Mouse (Mus musculus): ENCODE results near the gene Slc41a3.
"Not testable (repeated sequence)": the region's sequence is repeated elsewhere in the genome, so short reads cannot be mapped to it uniquely, and the experiment has no call there.

Slc41a3 gene

DNA sequence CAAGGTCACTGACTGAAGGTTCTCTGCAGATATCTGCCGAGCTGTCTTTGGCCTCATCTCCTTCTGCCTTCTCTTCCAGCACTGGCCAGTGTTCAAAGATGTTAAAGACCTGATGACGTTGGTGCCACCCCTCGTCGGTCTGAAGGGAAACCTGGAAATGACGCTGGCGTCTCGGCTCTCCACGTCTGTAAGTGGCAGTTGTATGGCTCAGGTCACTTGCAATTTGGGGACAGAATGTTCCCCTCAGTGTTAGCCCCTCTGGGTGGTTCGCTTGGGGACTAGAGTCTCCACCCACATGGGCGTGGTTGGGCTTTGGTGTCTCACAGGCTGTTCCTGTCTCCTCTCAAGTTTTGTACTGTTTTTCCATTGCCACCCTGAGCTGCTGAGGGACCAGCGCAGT lies 20.2 kb downstream of the Slc41a3 start:
- DNase-seq (ENCODE audit: low spot score) = no peak

- DNase-seq (ENCODE audit: low spot score) = no peak
Observed at GRCm38 (mm10) chr6:90625207-90625994, 20.9 kb downstream of the Slc41a3 start.

- no peak for DNase-seq (ENCODE audit: low spot score)
Observed at GRCm38 (mm10) chr6:90627556-90627955, 23.0 kb downstream of the Slc41a3 start.

DNA sequence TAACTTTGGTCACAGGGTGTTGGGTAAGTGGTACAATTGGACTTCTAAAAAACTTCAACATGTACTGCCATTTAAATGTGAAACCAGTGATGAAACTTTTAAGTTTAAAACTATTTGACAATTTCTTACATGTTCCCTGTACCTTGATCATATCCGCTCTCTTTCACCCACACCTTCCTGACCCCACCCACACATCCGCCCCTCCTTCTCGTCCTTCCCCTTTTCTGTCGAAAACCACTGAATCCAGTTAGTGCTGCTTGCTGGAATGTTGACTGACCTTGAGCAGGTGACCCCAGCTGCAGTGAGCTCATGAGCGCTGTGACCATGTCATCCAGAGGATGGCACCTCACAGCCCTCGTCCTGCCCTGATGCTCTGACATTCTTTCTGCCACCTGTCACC lies 25.0 kb downstream of the Slc41a3 start:
- DNase-seq (ENCODE audit: low spot score) = no peak

GRCm38 (mm10) chr6:90630427-90630826 lies 25.9 kb downstream of the Slc41a3 start:
- no peak for DNase-seq (ENCODE audit: low spot score)

GRCm38 (mm10) chr6:90632526-90632925 lies 28.0 kb downstream of the Slc41a3 start:
- not testable (repeated sequence) for DNase-seq (ENCODE audit: low spot score)

DNA sequence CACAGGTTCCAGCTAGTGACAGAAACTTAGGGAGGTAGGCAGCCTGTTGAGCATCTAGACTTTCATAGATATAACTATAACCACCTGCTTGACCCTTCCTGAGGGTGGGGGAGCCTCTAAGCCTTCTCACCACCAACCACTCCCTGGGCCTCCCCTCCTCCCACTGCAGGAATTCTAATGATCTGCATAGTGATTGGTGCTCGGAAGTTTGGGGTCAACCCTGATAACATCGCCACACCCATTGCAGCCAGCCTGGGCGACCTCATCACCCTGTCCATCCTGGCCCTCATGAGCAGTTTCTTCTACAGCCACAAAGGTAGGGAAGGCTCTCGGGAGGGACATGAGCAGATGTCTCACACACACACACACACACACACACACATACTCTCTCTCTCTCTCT lies 30.6 kb downstream of the Slc41a3 start:
- no peak for DNase-seq (ENCODE audit: low spot score)

DNA sequence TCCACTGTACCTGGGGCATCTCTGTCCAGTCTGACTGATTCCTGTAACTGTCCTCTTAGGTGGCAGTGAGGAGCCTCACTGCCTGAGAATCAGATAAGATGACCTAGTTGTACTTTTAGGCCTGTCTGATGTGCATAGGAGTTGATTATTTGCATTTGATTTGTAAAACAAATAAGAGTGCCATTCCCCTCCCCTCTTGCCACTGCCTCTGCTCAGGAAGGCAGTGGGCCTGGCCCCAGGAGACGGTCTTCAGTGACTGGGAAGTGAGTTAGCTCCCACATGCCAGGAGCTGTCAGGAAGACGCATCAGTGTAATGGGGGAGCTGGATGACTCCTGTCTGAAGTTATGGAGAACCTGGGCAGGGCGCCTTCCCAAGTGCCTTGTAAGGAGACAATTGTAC lies 31.1 kb downstream of the Slc41a3 start:
- DNase-seq (ENCODE audit: low spot score) = no peak

- no peak for DNase-seq (ENCODE audit: low spot score)
Observed at GRCm38 (mm10) chr6:90643057-90643456, 38.5 kb downstream of the Slc41a3 start.

DNA sequence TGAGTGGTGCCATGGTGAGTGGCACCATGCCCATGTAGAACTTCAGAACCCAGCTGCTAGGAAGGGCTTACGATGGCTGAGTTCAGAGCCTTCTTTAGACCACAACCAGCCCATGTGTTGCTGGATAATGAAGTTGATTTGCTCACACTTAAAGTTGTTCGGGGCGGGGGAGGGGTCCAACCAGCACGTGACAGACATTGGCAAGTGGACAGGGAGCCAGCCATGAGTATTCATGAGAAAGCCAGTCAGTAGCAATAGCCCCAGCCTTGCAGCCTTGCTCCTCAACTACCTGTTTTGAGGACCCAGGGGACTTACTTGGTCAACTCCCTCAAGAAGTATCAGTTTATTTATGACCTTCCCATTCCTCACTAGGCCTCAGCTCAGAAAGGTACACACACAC lies 40.4 kb downstream of the Slc41a3 start:
- no peak for DNase-seq (ENCODE audit: low spot score)

GRCm38 (mm10) chr6:90648391-90648790 lies 43.9 kb downstream of the Slc41a3 start:
- DNase-seq (ENCODE audit: low spot score) = no peak

GRCm38 (mm10) chr6:90649279-90649678 lies 44.8 kb downstream of the Slc41a3 start:
- DNase-seq (ENCODE audit: low spot score) = no peak

GRCm38 (mm10) chr6:90650634-90651033 lies 46.1 kb downstream of the Slc41a3 start:
- DNase-seq (ENCODE audit: low spot score) = no peak

GRCm38 (mm10) chr6:90653736-90654135 lies 49.2 kb downstream of the Slc41a3 start:
- peak; percentile 35 for DNase-seq (ENCODE audit: low spot score)

GRCm38 (mm10) chr6:90656344-90656850 lies 51.9 kb downstream of the Slc41a3 start:
- DNase-seq (ENCODE audit: low spot score) = not testable (repeated sequence)

DNA sequence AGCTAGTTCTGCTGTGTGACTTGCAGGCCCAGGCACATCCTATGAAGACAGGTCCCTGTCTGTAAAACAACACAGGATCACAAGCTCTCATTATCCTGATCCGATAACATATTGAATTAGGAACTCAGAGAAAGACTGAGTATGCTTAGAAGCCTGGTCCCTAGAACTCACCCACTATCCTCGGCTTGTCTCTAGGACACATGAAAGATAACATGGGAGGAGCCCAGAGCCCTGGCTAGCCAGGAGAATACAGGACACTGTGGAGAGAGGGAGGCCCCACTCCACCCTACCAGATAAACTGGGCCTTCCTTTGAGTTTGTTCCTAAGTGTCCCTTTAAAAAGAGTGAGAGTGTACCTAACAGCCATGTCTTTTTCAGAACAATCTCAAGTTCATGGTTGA lies 55.4 kb downstream of the Slc41a3 start:
- no peak for DNase-seq (ENCODE audit: low spot score)

- DNase-seq (ENCODE audit: low spot score) = no peak
Observed at GRCm38 (mm10) chr6:90660398-90661028, 56.0 kb downstream of the Slc41a3 start.

DNA sequence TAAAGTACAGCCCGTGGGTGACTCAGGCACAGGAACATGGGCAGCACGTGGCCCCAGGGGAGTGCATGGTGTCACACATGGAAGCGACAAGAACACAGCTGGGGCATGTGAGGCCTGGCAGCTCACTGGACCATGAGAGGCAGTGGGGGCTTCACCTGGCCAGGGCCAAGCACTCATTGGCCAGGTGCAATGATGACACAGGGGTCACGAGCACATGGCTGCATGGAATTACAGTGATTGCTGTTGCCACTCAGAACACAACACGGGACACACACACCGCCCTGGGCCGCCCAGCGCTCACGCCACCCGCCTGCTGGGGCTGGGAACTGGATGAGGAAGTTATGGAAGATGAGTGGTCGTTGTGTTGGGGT lies 56.5 kb downstream of the Slc41a3 start:
- DNase-seq (ENCODE audit: low spot score) = no peak

- no peak for DNase-seq (ENCODE audit: low spot score)
Observed at GRCm38 (mm10) chr6:90662148-90662547, 57.6 kb downstream of the Slc41a3 start.

DNA sequence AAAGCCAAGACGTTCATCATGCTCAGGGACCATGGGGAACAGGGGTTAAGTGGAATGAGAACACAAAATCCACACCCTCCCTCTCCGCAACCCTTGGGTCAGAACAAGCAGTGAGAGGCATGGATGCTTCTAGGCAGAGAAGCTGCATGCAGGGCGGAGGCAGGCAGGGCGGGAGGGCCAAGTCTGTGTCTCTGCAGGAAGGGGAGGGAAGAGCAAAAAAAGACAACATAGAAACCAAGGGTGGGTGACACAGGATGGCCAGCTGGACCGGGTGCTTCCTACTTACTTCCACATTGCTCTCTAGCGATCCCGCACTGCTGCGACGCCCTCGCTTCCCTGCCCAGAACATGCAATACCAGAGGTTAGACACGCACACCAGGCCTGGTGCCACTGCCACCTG lies 59.2 kb downstream of the Slc41a3 start:
- DNase-seq (ENCODE audit: low spot score) = no peak

DNA sequence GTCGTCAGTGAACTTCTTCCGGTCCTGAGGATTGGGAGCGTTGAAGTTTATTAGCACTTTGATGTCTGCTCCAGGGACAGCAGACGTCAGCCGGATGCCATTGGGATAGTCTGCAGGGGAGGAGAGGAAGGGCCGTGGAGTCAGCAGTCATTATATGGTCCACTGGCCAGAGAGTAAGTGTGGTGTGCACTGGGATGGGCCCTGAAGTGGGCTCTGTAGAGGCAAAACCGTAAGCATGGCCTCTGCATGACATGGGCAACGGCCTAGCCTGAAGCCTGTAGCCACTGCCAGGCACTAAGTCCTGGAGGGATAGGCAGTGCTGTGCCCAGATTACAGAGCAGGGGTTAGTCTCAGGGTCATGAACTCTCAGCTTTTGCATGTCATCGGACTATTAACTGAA lies 64.2 kb downstream of the Slc41a3 start:
- no peak for DNase-seq (ENCODE audit: low spot score)

GRCm38 (mm10) chr6:90678759-90679158 lies 74.2 kb downstream of the Slc41a3 start:
- DNase-seq (ENCODE audit: low spot score) = no peak

- no peak for DNase-seq (ENCODE audit: low spot score)
Observed at GRCm38 (mm10) chr6:90680401-90680800, 75.9 kb downstream of the Slc41a3 start.

Measured in ovary, postnatal 14 days (tissue).